Mouse (Mus musculus): ENCODE results near the gene Kazald1.
A peak's percentile ranks its signal among the peaks of the same experiment; 100 is the strongest.

- TF ChIP-seq CTCF (IDR thresholded peaks at IDR 0.05; ENCODE audit: low read depth, low read length) (peak; percentile 89), POLR2A (IDR thresholded peaks at IDR 0.05; ENCODE audit: borderline replicate concordance, low read depth, low read length) (no peak)
Measured at GRCm38 (mm10) chr19:45032570-45033332, 42.3 kb upstream of the Kazald1 start.
